8 mouse cellular contexts compared by ENCODE assay signal in the genomic region with DNA sequence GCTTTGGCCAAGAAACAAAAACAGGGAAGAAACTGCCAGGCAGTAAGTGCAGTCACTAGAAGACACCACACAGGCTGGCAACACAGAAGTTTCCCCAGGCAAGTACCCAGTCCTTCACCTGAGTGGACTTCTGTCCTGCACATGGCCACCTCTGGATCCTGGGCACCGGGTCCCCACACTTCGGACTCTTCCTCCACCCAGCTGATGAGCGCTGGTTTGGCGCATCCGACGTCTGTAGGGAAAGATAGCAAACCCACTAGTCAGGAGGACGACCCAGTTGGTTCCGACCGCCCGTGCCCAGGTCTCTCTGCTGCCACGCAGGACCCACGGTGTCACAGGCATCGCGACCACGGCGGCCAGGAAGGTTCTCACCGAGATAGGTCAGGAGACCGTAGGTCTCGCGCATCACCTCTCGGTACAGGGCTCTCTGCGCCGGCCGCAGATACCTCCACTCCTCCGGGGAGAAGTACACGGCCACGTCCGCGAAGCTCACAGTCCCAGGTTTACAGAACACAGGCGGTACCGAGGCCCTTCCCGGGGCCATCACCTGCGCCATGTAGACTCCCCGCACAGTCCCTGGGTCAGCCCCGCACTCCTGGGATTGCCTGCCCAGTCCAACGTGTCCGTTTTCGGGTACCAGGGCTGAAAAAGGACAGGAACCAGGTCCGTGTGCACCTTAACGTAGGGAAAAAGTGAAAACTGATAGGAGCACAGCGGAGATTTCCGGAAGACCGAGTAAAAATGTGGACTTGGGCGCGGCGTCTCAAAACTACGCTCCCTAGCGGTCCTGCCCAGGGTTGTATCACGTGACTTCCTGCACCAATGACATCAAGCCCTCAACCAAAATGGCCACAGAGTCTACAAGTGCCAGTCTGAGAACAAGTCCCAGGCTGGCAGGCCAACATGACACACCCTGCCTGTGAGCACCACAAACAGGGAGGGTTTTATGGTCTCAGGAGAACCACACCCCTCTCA. TPM values are rescaled to one million over a fixed set of nuclear protein-coding genes. Genes with fewer than 3 reads are reported as not detected.
DNase-seq lines count a peak whose midpoint lies in the region; ATAC-seq and TF ChIP-seq lines count a peak whose summit lies in the region.
"Not testable (repeated sequence)": the region's sequence is repeated elsewhere in the genome, so short reads cannot be mapped to it uniquely, and the experiment has no call there.

A gene (minus strand): TSS at position 780 of the 975 bp plus-strand sequence.

- H3K27ac ChIP-seq in gastrocnemius, adult 2 months = peak within 1 kb of the TSS; percentile 92

- not testable (repeated sequence) for H3K36me3 ChIP-seq in megakaryocyte, embryonic 14.5 days (replicated peaks; ENCODE audit: low read length)

- H3K27me3 ChIP-seq in megakaryocyte, embryonic 14.5 days (replicated peaks) = not testable (repeated sequence)

- DNase-seq in ZHBTc4 (ENCODE audit: low read depth, low spot score) = peak; percentile 98
- peak; percentile 94 for DNase-seq in gastrocnemius, adult 2 months
- peak; percentile 85 for DNase-seq in hindlimb bud, embryonic 11.5 days (ENCODE audit: extremely low spot score, low read depth, low spot score)
- DNase-seq in left cerebral cortex, adult 8-10 months (ENCODE audit: low spot score in 2 of 2) = peak; percentile 92 to 93
- DNase-seq in right cerebral cortex, postnatal 10 days (ENCODE audit: low spot score in 2 of 2) = peak; percentile 94 to 96
- peak; percentile 90 for DNase-seq in urinary bladder, postnatal 25 days (ENCODE audit: low spot score)

- peak within 1 kb of the TSS; percentile 97 for H3K4me3 ChIP-seq in gastrocnemius, adult 2 months
- peak within 1 kb of the TSS; percentile 95 for H3K4me3 ChIP-seq in megakaryocyte, embryonic 14.5 days (replicated peaks)

- TF ChIP-seq CTCF in gastrocnemius, adult 2 months (IDR thresholded peaks at IDR 0.05) = peak; percentile 62

- peak; percentile 96 for ATAC-seq in common myeloid progenitor, adult 5-6 weeks (replicated peaks; ENCODE audit: low read depth, poor library complexity, severe bottlenecking)

- peaks cover 44% of the 10 kb centered on the region for H3K4me1 ChIP-seq in megakaryocyte, embryonic 14.5 days

- intact Hi-C loops in gastrocnemius, adult 2 months (cut with DNase I) = not testable (repeated sequence)

- not testable (repeated sequence) for H3K9me3 ChIP-seq in megakaryocyte, embryonic 14.5 days

RNA-seq across cellular contexts. Expression of the gene that starts here (rescaled TPM):
- 5.1 and 12.0 TPM in 2 replicates for total RNA-seq in common myeloid progenitor, adult 5-6 weeks (2017)
- 1 to 10 TPM; 3.7 to 3.8 TPM for total RNA-seq in gastrocnemius, adult 2 months (2021)
- total RNA-seq in left cerebral cortex, adult 8-10 months (2022) = 1 to 10 TPM; 6.6 to 8.8 (median 8.1) TPM
- 0.73 TPM in 1 of 2 replicates, not detected in the other for polyA plus RNA-seq in megakaryocyte, embryonic 14.5 days (2012; ENCODE audit: insufficient read depth, low replicate concordance)

Comparison
In these comparisons a context has a peak if more than half of its experiments do, and no peak if none do; other contexts are left out.
1. Peak in every context shown above with its lines: DNase-seq, ATAC-seq, H3K4me3 ChIP-seq and H3K27ac ChIP-seq.